Mouse (Mus musculus): ENCODE measurements around the gene Acrbp. TPM values are rescaled to one million over a fixed set of nuclear protein-coding genes. Genes with fewer than 3 reads are reported as not detected.

Acrbp gene
- polyA plus RNA-seq, 1 experiment from 2014 or later, result 13.4 TPM

DNA sequence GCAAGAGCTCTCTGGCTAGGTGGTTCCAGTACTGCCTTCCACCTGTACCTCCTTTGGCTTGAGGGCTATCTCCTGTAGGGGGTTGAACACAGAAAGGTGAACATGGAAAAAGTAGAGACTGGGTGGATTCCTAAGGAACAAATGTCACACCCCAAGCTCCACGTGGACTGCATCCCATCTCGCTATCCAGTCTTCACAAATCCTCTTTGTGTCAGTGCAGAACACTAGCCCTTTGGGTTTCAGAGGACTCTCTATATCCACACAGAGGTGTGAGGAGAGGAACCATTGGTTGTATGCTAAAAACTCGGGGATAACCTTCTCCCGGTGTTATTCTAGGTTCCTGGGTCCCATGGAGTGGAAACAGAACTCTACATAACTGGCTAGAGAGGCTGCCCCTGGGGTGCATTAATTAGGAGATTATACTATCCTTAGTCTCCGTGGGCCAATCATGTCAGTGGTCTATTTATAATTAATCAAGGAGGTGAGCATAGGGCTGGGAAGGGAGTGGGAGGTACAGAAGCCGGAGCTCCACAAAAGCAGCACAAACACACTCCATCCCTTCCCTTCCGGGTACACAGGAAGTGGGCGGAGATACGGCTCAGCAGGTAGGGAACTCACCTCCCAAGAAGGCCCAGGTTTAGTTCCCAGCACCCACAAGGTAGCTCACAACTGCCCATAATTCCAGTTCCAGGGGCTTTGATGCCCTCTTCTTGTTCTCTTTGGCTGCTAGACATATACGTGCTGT, 41.0 kb downstream of the Acrbp start:
- Histone ChIP-seq H3K36me3 (ENCODE audit: control insufficient read depth, insufficient read depth, low read length) (no peaks in the 10 kb centered on the region), H3K4me2 (ENCODE audit: low read length) (peak overlapping the region; percentile 41), H3K27ac (ENCODE audit: low read depth) (peak overlapping the region; percentile 77), H3K27me3 (replicated peaks; ENCODE audit: control insufficient read depth, insufficient read depth, low read length) (no peaks in the 10 kb centered on the region), H3K4me1 (replicated peaks; ENCODE audit: control insufficient read depth, insufficient read depth, low read length) (peaks cover 25% of the 10 kb centered on the region), H3K4me3 (ENCODE audit: low read depth, low read length) (no peak overlapping the region), H3K9me3 (ENCODE audit: control insufficient read depth, low read length) (no peaks in the 10 kb centered on the region), H3K9ac (ENCODE audit: low read length) (no peak overlapping the region)
- no peak for DNase-seq (ENCODE audit: low spot score)
- WGBS, result 55% methylated on average over 10 of the region's 10 CpGs
- ATAC-seq (replicated peaks; ENCODE audit: low FRiP score, low TSS enrichment, low read depth), result peak; percentile 22; the same call in 1 of the 2 replicates

DNA sequence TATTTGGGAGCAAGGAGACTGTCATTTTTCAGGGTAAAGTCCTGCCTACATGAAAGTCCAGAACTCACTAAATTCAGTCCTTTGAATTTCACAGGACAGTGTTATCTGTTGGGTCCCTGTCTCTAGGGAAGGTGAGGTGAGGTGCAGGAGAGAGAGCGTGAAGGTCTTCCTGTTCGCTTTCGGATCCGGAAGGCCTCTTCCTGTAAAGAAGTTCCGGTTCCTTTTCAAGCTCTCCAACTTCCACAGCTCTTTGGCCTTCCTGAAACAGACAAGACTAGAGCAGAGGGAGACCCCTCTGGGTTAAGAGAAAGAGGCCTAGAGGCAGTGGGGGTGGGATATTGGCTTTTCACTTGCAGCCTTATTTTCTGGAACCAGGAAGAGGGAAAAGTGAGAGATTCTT, 42.9 kb downstream of the Acrbp start:
- Histone ChIP-seq H3K27ac (ENCODE audit: low read depth) (0 out of 2 replicates have a peak overlapping the region, but pooled peaks have one; percentile 16), H3K4me3 (ENCODE audit: low read depth, low read length) (no peak overlapping the region), H3K4me2 (ENCODE audit: low read length) (no peak overlapping the region), H3K27me3 (replicated peaks; ENCODE audit: control insufficient read depth, insufficient read depth, low read length) (no peaks in the 10 kb centered on the region), H3K9me3 (ENCODE audit: control insufficient read depth, low read length) (no peaks in the 10 kb centered on the region), H3K4me1 (replicated peaks; ENCODE audit: control insufficient read depth, insufficient read depth, low read length) (peaks cover 28% of the 10 kb centered on the region), H3K9ac (ENCODE audit: low read length) (no peak overlapping the region), H3K36me3 (ENCODE audit: control insufficient read depth, insufficient read depth, low read length) (no peaks in the 10 kb centered on the region)
- ATAC-seq (replicated peaks; ENCODE audit: low FRiP score, low TSS enrichment, low read depth), result no peak
- 76% methylated on average over 5 of the region's 5 CpGs for WGBS
- DNase-seq (ENCODE audit: low spot score), result no peak

DNA sequence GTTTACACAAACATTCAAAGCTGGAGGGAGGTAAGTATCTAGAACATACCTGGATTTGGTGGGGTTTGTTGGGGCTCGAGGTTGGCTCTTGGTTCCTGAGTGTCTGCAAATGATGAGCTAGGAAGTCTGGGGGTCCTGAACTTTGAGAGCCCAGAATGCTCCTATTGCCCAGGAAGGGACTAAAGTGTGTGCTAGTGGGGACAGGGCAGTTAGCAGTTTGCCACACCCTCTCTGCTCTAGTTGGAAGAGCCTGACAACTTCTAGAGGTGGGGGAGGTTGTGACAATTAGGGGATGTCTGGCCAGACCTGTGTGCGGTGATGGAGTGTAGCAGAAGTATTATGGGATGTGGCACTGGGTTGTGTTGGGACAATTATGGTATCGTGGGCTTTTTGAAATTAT, 45.4 kb downstream of the Acrbp start:
- Histone ChIP-seq H3K4me1 (replicated peaks; ENCODE audit: control insufficient read depth, insufficient read depth, low read length) (peaks cover 40% of the 10 kb centered on the region), H3K9ac (ENCODE audit: low read length) (no peak overlapping the region), H3K27me3 (replicated peaks; ENCODE audit: control insufficient read depth, insufficient read depth, low read length) (no peaks in the 10 kb centered on the region), H3K4me2 (ENCODE audit: low read length) (no peak overlapping the region), H3K27ac (ENCODE audit: low read depth) (peak overlapping the region; percentile 92; the same call in 1 of the 2 replicates), H3K9me3 (ENCODE audit: control insufficient read depth, low read length) (no peaks in the 10 kb centered on the region), H3K36me3 (ENCODE audit: control insufficient read depth, insufficient read depth, low read length) (peaks cover 22% of the 10 kb centered on the region), H3K4me3 (ENCODE audit: low read depth, low read length) (no peak overlapping the region)
- DNase-seq (ENCODE audit: low spot score) (no peak), ATAC-seq (replicated peaks; ENCODE audit: low FRiP score, low TSS enrichment, low read depth) (no peak)
- 48% methylated on average over 3 of the region's 3 CpGs for WGBS

DNA sequence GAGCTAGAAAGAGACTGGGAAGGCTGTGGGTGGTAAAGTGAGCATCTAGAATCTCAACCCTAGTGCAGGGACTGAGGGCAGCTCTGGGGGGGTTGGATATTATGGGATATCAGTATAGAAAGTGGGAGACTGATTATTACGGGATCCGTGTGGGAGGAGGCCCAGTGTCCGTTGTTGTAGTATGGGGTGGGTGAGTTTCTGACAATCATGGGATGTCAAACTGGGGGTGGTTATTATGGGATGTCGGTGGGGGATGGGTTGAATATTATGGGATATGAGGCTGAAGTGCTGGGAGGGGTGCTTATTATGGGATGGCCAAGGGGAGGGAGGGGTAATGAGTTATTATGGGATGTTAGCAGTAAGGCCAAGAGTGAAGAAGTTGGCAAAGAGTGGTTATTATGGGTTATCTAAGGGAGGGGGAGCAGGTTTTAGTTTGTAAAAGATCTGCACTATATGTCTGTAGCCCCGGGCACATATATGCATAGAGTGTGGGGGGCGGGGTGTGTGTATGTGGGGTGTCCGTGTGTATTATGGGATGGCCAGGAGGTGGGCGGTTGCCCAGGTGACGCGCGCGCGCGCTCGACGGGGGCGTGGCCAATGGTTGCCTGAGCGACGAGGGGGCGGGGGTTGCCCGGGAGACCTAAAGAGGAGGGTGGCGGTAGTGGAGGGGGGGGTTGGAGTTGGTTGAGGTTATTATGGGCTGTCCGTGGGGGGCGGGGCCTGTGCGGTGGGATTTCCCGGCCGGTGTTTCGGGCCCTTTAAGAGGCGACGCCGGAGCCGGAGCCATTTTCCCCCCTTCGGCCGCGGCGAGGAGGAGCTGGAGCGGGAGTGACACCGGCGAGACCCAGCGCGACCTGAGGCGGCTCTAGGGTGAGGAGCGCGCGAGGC, 46.1 kb downstream of the Acrbp start, which contains the start of gene Chd4:
Gene Chd4, plus strand, starts transcription at position 591 of the 888 bp plus-strand sequence.
- H3K4me1 ChIP-seq (replicated peaks; ENCODE audit: control insufficient read depth, insufficient read depth, low read length), result peaks cover 34% of the 10 kb centered on the region
- peak within 1 kb of the TSS; percentile 80 for H3K4me3 ChIP-seq (ENCODE audit: low read depth, low read length)
- DNase-seq (ENCODE audit: low spot score) (peak; percentile 92), ATAC-seq (replicated peaks; ENCODE audit: low FRiP score, low TSS enrichment, low read depth) (peak; percentile 77)
- H3K27ac ChIP-seq (ENCODE audit: low read depth), result peak within 1 kb of the TSS; percentile 92
- H3K9me3 ChIP-seq (ENCODE audit: control insufficient read depth, low read length), result no peaks in the 10 kb centered on the region
- peak within 1 kb of the TSS; percentile 77 for H3K9ac ChIP-seq (ENCODE audit: low read length)
- 2% methylated on average over 42 of the region's 45 CpGs for WGBS
- H3K36me3 ChIP-seq (ENCODE audit: control insufficient read depth, insufficient read depth, low read length), result peaks cover 29% of the 10 kb centered on the region
- H3K4me2 ChIP-seq (ENCODE audit: low read length), result peak within 1 kb of the TSS; percentile 95
- H3K27me3 ChIP-seq (replicated peaks; ENCODE audit: control insufficient read depth, insufficient read depth, low read length), result no peaks in the 10 kb centered on the region

DNA sequence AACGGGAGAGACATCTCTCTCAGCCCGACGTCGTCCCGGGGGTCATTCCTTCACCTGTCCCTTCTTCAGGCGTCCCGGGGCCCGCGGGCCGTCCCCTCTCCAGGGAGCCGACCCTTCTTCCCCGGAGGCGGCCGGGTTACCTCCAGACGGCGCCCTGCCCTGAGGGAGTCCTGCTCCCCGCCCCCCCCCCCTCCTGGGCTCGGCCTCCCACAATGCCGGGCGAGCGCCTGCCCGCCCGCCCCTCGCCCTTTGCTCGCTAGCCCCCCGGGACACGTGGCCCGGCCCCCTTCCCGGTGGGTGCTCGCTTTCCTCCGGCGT, 46.7 kb downstream of the Acrbp start:
- 2% methylated on average over 23 of the region's 32 CpGs for WGBS
- Histone ChIP-seq H3K9me3 (ENCODE audit: control insufficient read depth, low read length) (no peaks in the 10 kb centered on the region), H3K36me3 (ENCODE audit: control insufficient read depth, insufficient read depth, low read length) (peaks cover 35% of the 10 kb centered on the region), H3K4me3 (ENCODE audit: low read depth, low read length) (peak overlapping the region; percentile 80), H3K4me1 (replicated peaks; ENCODE audit: control insufficient read depth, insufficient read depth, low read length) (peaks cover 28% of the 10 kb centered on the region), H3K27me3 (replicated peaks; ENCODE audit: control insufficient read depth, insufficient read depth, low read length) (no peaks in the 10 kb centered on the region), H3K4me2 (ENCODE audit: low read length) (peak overlapping the region; percentile 95), H3K27ac (ENCODE audit: low read depth) (peak overlapping the region; percentile 92), H3K9ac (ENCODE audit: low read length) (peak overlapping the region; percentile 77)
- DNase-seq (ENCODE audit: low spot score) (no peak), ATAC-seq (replicated peaks; ENCODE audit: low FRiP score, low TSS enrichment, low read depth) (peak; percentile 45)

DNA sequence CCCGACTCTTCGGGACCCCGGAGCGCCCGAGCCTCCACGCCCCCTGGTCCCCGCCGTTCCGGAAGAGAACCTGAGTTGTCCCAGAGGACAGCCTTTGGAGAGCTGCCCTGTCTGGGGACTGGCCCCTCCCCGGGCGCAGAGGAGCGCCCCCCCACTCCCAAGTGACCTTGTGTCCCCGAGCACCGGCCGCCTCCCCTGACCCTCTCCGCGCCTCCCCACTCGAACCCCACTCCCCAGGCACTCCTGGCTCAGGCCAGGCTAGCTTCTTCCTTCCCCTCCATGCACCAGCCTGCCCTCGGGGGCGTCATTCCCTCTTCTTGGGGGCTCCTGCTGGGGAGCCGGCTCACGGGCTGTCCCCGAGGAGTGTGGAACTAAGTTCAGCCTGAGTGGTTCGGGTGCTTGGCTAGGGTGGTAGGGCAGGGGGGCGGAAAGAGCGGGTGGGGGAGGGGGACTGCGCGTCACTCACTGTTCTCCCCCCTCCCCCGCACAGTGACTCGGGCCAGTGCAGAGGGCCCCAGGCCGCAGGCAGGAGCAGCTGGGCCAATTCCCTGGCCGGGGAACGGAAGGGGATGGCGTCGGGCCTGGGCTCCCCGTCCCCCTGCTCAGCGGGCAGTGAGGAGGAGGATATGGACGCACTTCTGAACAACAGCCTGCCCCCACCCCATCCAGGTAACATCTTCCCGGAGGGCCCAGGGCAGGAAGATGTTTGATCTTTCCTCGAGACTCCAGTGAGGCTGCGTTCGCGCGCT, 47.3 kb downstream of the Acrbp start:
- H3K9ac ChIP-seq (ENCODE audit: low read length), result peak overlapping the region; percentile 77
- peak; percentile 45 for ATAC-seq (replicated peaks; ENCODE audit: low FRiP score, low TSS enrichment, low read depth)
- under 1% methylated on average over 43 of the region's 44 CpGs for WGBS
- H3K4me1 ChIP-seq (replicated peaks; ENCODE audit: control insufficient read depth, insufficient read depth, low read length), result peaks cover 27% of the 10 kb centered on the region
- peak; percentile 79 for DNase-seq (ENCODE audit: low spot score)
- H3K27me3 ChIP-seq (replicated peaks; ENCODE audit: control insufficient read depth, insufficient read depth, low read length), result no peaks in the 10 kb centered on the region
- H3K36me3 ChIP-seq (ENCODE audit: control insufficient read depth, insufficient read depth, low read length), result peaks cover 41% of the 10 kb centered on the region
- peak overlapping the region; percentile 80 for H3K4me3 ChIP-seq (ENCODE audit: low read depth, low read length)
- H3K4me2 ChIP-seq (ENCODE audit: low read length), result peak overlapping the region; percentile 95
- no peaks in the 10 kb centered on the region for H3K9me3 ChIP-seq (ENCODE audit: control insufficient read depth, low read length)
- H3K27ac ChIP-seq (ENCODE audit: low read depth), result peak overlapping the region; percentile 92

DNA sequence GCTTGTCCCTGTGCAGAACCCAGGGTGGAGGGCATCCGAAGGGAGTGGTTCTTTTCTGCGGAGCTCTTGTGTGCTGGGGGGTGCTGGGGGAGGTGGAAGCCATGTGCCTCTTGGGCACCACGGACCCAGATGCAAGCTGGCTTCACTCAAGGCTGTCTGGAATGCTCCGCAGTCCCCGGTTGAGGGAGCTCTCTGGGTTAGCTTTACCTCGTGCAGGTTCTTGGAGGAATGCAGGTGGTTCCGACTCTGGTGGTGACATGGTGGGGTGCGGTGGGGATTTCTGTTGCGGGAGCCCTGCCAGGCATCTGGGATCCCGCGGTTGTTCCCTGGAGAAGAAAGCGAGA, 47.8 kb downstream of the Acrbp start:
- DNase-seq (ENCODE audit: low spot score), result no peak
- Histone ChIP-seq H3K4me2 (ENCODE audit: low read length) (peak overlapping the region; percentile 95), H3K27ac (ENCODE audit: low read depth) (peak overlapping the region; percentile 92; the same call in 1 of the 2 replicates), H3K4me1 (replicated peaks; ENCODE audit: control insufficient read depth, insufficient read depth, low read length) (peaks cover 27% of the 10 kb centered on the region), H3K9me3 (ENCODE audit: control insufficient read depth, low read length) (no peaks in the 10 kb centered on the region), H3K9ac (ENCODE audit: low read length) (peak overlapping the region; percentile 77), H3K4me3 (ENCODE audit: low read depth, low read length) (peak overlapping the region; percentile 80), H3K27me3 (replicated peaks; ENCODE audit: control insufficient read depth, insufficient read depth, low read length) (no peaks in the 10 kb centered on the region), H3K36me3 (ENCODE audit: control insufficient read depth, insufficient read depth, low read length) (peaks cover 46% of the 10 kb centered on the region)
- under 1% methylated on average over 12 of the region's 12 CpGs for WGBS
- peak; percentile 4; the same call in 1 of the 2 replicates for ATAC-seq (replicated peaks; ENCODE audit: low FRiP score, low TSS enrichment, low read depth)

DNA sequence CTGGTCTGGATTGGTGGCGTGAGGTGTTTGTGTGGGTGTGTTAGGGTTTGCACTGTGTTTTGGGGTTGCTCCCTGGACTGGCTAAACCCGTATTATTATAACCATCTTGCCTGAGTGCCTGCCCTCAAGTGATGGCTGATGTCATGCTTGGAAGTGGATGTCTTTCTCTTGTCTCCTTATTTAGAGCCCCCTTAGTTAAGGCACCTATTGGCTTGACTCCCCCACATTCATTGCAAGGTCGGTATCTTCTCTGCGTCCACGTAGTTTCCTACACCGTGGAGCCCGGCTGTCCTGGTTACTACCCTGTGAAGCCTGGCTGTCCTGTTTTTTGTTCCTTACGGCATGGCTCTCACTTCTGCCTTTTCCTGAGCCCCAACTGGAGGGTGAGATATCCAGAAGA, 48.5 kb downstream of the Acrbp start:
- peaks cover 27% of the 10 kb centered on the region for H3K4me1 ChIP-seq (replicated peaks; ENCODE audit: control insufficient read depth, insufficient read depth, low read length)
- H3K27me3 ChIP-seq (replicated peaks; ENCODE audit: control insufficient read depth, insufficient read depth, low read length), result no peaks in the 10 kb centered on the region
- no peak overlapping the region for H3K27ac ChIP-seq (ENCODE audit: low read depth)
- WGBS, result 46% methylated on average over 8 of the region's 8 CpGs
- DNase-seq (ENCODE audit: low spot score), result no peak
- peak overlapping the region; percentile 95 for H3K4me2 ChIP-seq (ENCODE audit: low read length)
- peaks cover 53% of the 10 kb centered on the region for H3K36me3 ChIP-seq (ENCODE audit: control insufficient read depth, insufficient read depth, low read length)
- H3K9ac ChIP-seq (ENCODE audit: low read length), result peak overlapping the region; percentile 77
- H3K4me3 ChIP-seq (ENCODE audit: low read depth, low read length), result peak overlapping the region; percentile 80
- H3K9me3 ChIP-seq (ENCODE audit: control insufficient read depth, low read length), result no peaks in the 10 kb centered on the region
- ATAC-seq (replicated peaks; ENCODE audit: low FRiP score, low TSS enrichment, low read depth), result no peak
